Mouse (Mus musculus): ENCODE data around the gene Foxd2. TPM values are rescaled to one million over a fixed set of nuclear protein-coding genes. Genes with fewer than 3 reads are reported as not detected.

Gene Foxd2
- total RNA-seq, 2 experiments from 2014 or later, result 0.30 to 0.39 TPM

GRCm38 (mm10) chr4:114917091-114917490, 8.4 kb upstream of the Foxd2 start:
- DNase-seq (ENCODE audit: extremely low spot score in 1 of 2, low spot score in 2 of 2), result peak in 1 of 2 experiments; percentile 69
- intact Hi-C loops (cut with DNase I), result no loop called here

GRCm38 (mm10) chr4:114916056-114916455, 7.4 kb upstream of the Foxd2 start:
- intact Hi-C loops (cut with DNase I), result no loop called here
- no peak for DNase-seq (ENCODE audit: extremely low spot score in 1 of 2, low spot score in 2 of 2)

- intact Hi-C loops (cut with DNase I), result loop anchor here (5.0 kb wide), 1 partner anchor 149 kb away; no protein-coding TSS in a partner anchor
- peak in 1 of 2 experiments; percentile 78 for DNase-seq (ENCODE audit: extremely low spot score in 1 of 2, low spot score in 2 of 2)
These were observed 4.9 kb upstream of the Foxd2 start for GRCm38 (mm10) chr4:114913594-114913962.

- intact Hi-C loops (cut with DNase I), result loop anchor here (5.0 kb wide), 1 partner anchor 149 kb away; no protein-coding TSS in a partner anchor
- DNase-seq (ENCODE audit: extremely low spot score in 1 of 2, low spot score in 2 of 2), result no peak
These were observed 4.3 kb upstream of the Foxd2 start for GRCm38 (mm10) chr4:114912705-114913593.

GRCm38 (mm10) chr4:114909602-114910484, 1.2 kb upstream of the Foxd2 start:
- DNase-seq (ENCODE audit: extremely low spot score in 1 of 2, low spot score in 2 of 2), result no peak
- intact Hi-C loops (cut with DNase I), result loop anchor here (5.0 kb wide), 2 partner anchors 152 to 243 kb away; no protein-coding TSS in a partner anchor

GRCm38 (mm10) chr4:114907951-114908828, 483 bp downstream of the Foxd2 start:
- intact Hi-C loops (cut with DNase I), result loop anchor here (5.0 kb wide), 1 partner anchor 241 kb away; no protein-coding TSS in a partner anchor
- no peak for DNase-seq (ENCODE audit: extremely low spot score in 1 of 2, low spot score in 2 of 2)

GRCm38 (mm10) chr4:114907056-114907917, 1.4 kb downstream of the Foxd2 start:
- intact Hi-C loops (cut with DNase I), result loop anchor here (5.0 kb wide), 1 partner anchor 240 kb away; no protein-coding TSS in a partner anchor
- DNase-seq (ENCODE audit: extremely low spot score in 1 of 2, low spot score in 2 of 2), result no peak

GRCm38 (mm10) chr4:114905969-114906680, 2.5 kb downstream of the Foxd2 start:
- no peak for DNase-seq (ENCODE audit: extremely low spot score in 1 of 2, low spot score in 2 of 2)
- intact Hi-C loops (cut with DNase I), result loop anchor here (5.0 kb wide), 1 partner anchor 239 kb away; no protein-coding TSS in a partner anchor

GRCm38 (mm10) chr4:114905501-114905900, 3.2 kb downstream of the Foxd2 start:
- no peak for DNase-seq (ENCODE audit: extremely low spot score in 1 of 2, low spot score in 2 of 2)
- intact Hi-C loops (cut with DNase I), result loop anchor here (5.0 kb wide), 1 partner anchor 238 kb away; no protein-coding TSS in a partner anchor

GRCm38 (mm10) chr4:114903422-114903782, 5.3 kb downstream of the Foxd2 start:
- DNase-seq (ENCODE audit: extremely low spot score in 1 of 2, low spot score in 2 of 2), result no peak
- intact Hi-C loops (cut with DNase I), result loop anchor here (5.0 kb wide), 3 partner anchors 154 to 1034 kb away; partner anchors contain the start of genes Dmbx1 and Tal1

GRCm38 (mm10) chr4:114902641-114903421, 5.8 kb downstream of the Foxd2 start:
- no peak for DNase-seq (ENCODE audit: extremely low spot score in 1 of 2, low spot score in 2 of 2)
- intact Hi-C loops (cut with DNase I), result loop anchor here (5.0 kb wide), 3 partner anchors 154 to 1034 kb away; partner anchors contain the start of genes Dmbx1 and Tal1

- intact Hi-C loops (cut with DNase I), result loop anchor here (5.0 kb wide), 3 partner anchors 156 to 1036 kb away; partner anchors contain the start of genes Dmbx1 and Tal1
- no peak for DNase-seq (ENCODE audit: extremely low spot score in 1 of 2, low spot score in 2 of 2)
These were observed 6.9 kb downstream of the Foxd2 start for GRCm38 (mm10) chr4:114901643-114902351.

- intact Hi-C loops (cut with DNase I), result loop anchor here (5.0 kb wide), 3 partner anchors 156 to 1036 kb away; partner anchors contain the start of genes Dmbx1 and Tal1
- DNase-seq (ENCODE audit: extremely low spot score in 1 of 2, low spot score in 2 of 2), result no peak
These were observed 7.6 kb downstream of the Foxd2 start for GRCm38 (mm10) chr4:114900866-114901642.

GRCm38 (mm10) chr4:114899885-114900284, 8.8 kb downstream of the Foxd2 start:
- DNase-seq (ENCODE audit: extremely low spot score in 1 of 2, low spot score in 2 of 2), result no peak
- intact Hi-C loops (cut with DNase I), result loop anchor here (5.0 kb wide), 3 partner anchors 157 to 1037 kb away; partner anchors contain the start of genes Dmbx1 and Tal1

All from left cerebral cortex, postnatal 10 days (tissue).